Mouse (Mus musculus) heart, embryonic 16.5 days (tissue): ENCODE measurements around the gene Tspear. TPM values are rescaled to one million over a fixed set of nuclear protein-coding genes. Genes with fewer than 3 reads are reported as not detected.

Source experiments
- ATAC-seq: fragments of 200-750 bp; cut with Nextera tagmentation; replicated peaks from 2 replicates; pipeline ENCODE4 v1.8.0; 2017; ENCODE audit warnings: moderate number of reproducible peaks; ENCODE audit not compliant: insufficient read depth, low FRiP score; ENCODE audit errors: extremely low read depth
- H3K27ac ChIP-seq: fragments of 300-500 bp; sonication (generic); 2 replicates; pipeline ENCODE4 v1.5.1; 2014; ENCODE audit warnings: mild to moderate bottlenecking, low read length, control low read depth, moderate library complexity
- H3K27me3 ChIP-seq: fragments of 300-500 bp; sonication (generic); 2 replicates; pipeline ENCODE4 v1.6.1; 2014; ENCODE audit warnings: low read length, mixed read lengths; ENCODE audit not compliant: control insufficient read depth, insufficient read depth
- H3K36me3 ChIP-seq: fragments of 300-500 bp; sonication (generic); 2 replicates; pipeline ENCODE4 v1.6.1; 2014; ENCODE audit not compliant: control insufficient read depth, insufficient read depth
- H3K4me1 ChIP-seq: fragments of 300-500 bp; sonication (generic); 2 replicates; pipeline ENCODE4 v1.6.1; 2014; ENCODE audit warnings: low read length, mixed read lengths; ENCODE audit not compliant: control insufficient read depth, insufficient read depth
- H3K4me2 ChIP-seq: fragments of 300-500 bp; sonication (generic); 2 replicates; pipeline ENCODE4 v1.6.1; 2014; ENCODE audit warnings: low read depth, mild to moderate bottlenecking, control low read depth, low read length
- H3K4me3 ChIP-seq: fragments of 300-500 bp; sonication (generic); 2 replicates; pipeline ENCODE4 v1.5.1; 2014; ENCODE audit warnings: mild to moderate bottlenecking, control low read depth, low read length
- H3K9ac ChIP-seq: fragments of 300-500 bp; sonication (generic); 2 replicates; pipeline ENCODE4 v1.6.1; 2014; ENCODE audit warnings: low read length, control low read depth
- H3K9me3 ChIP-seq: fragments of 300-500 bp; sonication (generic); replicated peaks from 2 replicates; pipeline ENCODE4 v1.6.1; 2016; ENCODE audit warnings: low read length; ENCODE audit not compliant: control insufficient read depth
- WGBS: fragments of 180-500 bp; shearing (Covaris S2); extraction: QIAGEN DNeasy Blood & Tissue Kit; methylation state at CpG from one replicate; pipeline ENCODE4 v1.1.7; 2014; 5-methylcytosine and 5-hydroxymethylcytosine counted together
- microRNA counts: library from miRNA; unstranded; fragments of <30 nt; microRNA quantifications from one replicate; lab custom pipeline; 2016
- microRNA-seq: library from miRNA; unstranded; fragments of <30 nt; microRNA quantifications from one replicate; pipeline ENCODE4, GENCODE M21; 2017
- polyA plus RNA-seq: library from polyadenylated mRNA; unstranded; fragments of >200 nt; fragmentation: Nextera tagmentation; extraction: Ambion mirVana; gene quantifications from 2 replicates; pipeline ENCODE4 v1.2.1, GENCODE M21; 2015

The Tspear gene
- polyA plus RNA-seq, 1 experiment from 2014 or later = 0.28 TPM

- H3K27ac ChIP-seq = no peak overlapping the region
- no peaks in the 10 kb centered on the region for H3K27me3 ChIP-seq
- H3K9me3 ChIP-seq = peaks cover 6% of the 10 kb centered on the region
- peak; percentile 90 for ATAC-seq
- no peak overlapping the region for H3K9ac ChIP-seq
- H3K36me3 ChIP-seq = no peaks in the 10 kb centered on the region
- no peak overlapping the region for H3K4me3 ChIP-seq
- 17% methylated on average over 7 of the region's 7 CpGs for WGBS
- H3K4me1 ChIP-seq = peaks cover 13% of the 10 kb centered on the region
- H3K4me2 ChIP-seq = no peak overlapping the region
These were observed 226.2 kb downstream of the Tspear start for GRCm38 (mm10) chr10:77912605-77913004.

- ATAC-seq = no peak
- Histone ChIP-seq H3K36me3 (no peaks in the 10 kb centered on the region), H3K4me3 (no peak overlapping the region), H3K4me1 (peaks cover 13% of the 10 kb centered on the region), H3K27ac (no peak overlapping the region; the same call in 1 of the 2 replicates), H3K9me3 (peaks cover under 1% of the 10 kb centered on the region), H3K4me2 (no peak overlapping the region), H3K27me3 (no peaks in the 10 kb centered on the region), H3K9ac (no peak overlapping the region)
- 44% methylated on average over 4 of the region's 4 CpGs for WGBS
These were observed 226.9 kb downstream of the Tspear start for GRCm38 (mm10) chr10:77913292-77913691.

DNA sequence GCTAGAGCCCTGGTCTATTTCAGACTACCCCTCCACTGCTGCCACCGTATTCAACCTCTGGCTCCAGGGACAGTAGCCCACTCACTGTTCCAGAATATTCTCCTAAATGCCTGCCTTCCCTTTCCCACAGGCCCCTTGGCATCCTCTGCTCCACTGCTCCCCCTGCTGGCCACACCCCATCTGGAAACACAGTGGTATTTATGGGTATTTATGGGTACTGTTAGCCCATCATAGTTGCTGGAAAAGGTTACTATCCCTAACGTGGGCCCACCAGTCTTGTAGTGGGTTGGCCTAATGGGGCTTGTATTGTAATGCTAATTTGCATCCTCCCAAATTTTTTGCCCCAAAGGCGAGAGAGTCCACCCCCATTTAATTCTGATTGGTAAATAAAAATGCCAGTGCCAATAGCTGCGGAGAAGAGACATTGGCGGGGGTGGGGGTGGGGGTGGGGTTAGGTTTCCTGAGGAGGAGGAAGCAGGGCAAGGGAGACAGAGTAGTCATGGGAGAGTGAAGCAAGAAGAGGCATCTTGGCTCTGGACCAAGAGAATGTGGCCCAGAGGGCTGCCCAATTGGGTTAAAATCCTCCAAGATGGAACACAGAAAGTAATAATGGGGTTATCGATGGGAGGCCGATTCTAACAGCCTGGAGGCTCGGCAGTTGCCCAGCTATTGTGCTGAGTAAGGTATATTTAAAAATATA lies 230.4 kb downstream of the Tspear start:
- Histone ChIP-seq H3K27me3 (no peaks in the 10 kb centered on the region; the same call in 1 of the 2 replicates), H3K4me3 (no peak overlapping the region), H3K9me3 (no peaks in the 10 kb centered on the region), H3K9ac (no peak overlapping the region), H3K4me1 (peaks cover 13% of the 10 kb centered on the region), H3K36me3 (no peaks in the 10 kb centered on the region), H3K27ac (no peak overlapping the region), H3K4me2 (no peak overlapping the region)
- 58% methylated on average over 8 of the region's 8 CpGs for WGBS
- no peak for ATAC-seq

GRCm38 (mm10) chr10:77921009-77921408 lies 234.6 kb downstream of the Tspear start:
- no peaks in the 10 kb centered on the region for H3K9me3 ChIP-seq
- no peaks in the 10 kb centered on the region for H3K36me3 ChIP-seq
- 53% methylated on average over 5 of the region's 5 CpGs for WGBS
- no peak overlapping the region for H3K27ac ChIP-seq
- no peak overlapping the region for H3K4me3 ChIP-seq
- H3K9ac ChIP-seq = no peak overlapping the region
- no peaks in the 10 kb centered on the region; the same call in none of the 2 replicates for H3K27me3 ChIP-seq
- H3K4me2 ChIP-seq = no peak overlapping the region
- ATAC-seq = no peak
- H3K4me1 ChIP-seq = no peaks in the 10 kb centered on the region

DNA sequence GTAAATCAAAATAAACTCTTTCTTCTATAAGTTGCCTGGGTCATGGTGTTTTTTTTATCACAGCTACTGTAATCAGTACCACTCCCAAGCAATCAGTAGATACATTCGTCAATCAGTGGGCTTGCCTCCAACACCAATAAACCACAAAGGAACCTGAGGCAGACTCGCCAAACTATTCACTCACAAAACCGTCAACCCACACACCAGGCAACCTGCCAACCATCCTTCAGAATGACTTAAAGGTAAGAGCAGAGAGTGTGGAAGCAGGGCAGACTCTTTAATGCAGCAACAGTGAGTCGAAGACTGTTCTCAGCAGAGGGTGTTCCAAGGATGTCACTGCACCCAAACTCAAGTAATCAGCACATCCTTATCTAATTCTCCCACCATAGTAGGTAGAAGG lies 236.3 kb downstream of the Tspear start:
- Histone ChIP-seq H3K4me1 (no peaks in the 10 kb centered on the region), H3K4me3 (no peak overlapping the region), H3K36me3 (no peaks in the 10 kb centered on the region), H3K27ac (no peak overlapping the region), H3K27me3 (no peaks in the 10 kb centered on the region; the same call in none of the 2 replicates), H3K9ac (no peak overlapping the region), H3K9me3 (no peaks in the 10 kb centered on the region), H3K4me2 (no peak overlapping the region)
- 52% methylated on average over 4 of the region's 4 CpGs for WGBS
- ATAC-seq = no peak

DNA sequence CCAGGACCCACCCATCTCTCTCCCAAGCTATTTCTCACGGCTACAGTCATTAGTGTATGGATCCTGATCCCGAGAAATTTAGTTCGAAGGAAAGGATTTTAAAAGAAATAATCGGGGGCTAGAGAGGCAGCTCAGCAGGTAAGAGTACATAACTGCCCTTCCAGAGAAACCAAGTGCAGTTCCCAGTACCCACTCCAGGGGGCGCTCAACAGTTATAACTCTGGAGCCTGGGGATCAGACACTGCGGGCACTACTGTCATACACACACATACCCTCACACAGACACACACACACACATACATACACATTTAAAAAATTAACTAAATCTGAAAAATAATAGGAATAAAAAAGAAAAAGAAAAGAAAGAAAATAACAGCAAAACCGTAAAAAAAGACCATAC lies 239.8 kb downstream of the Tspear start:
- H3K9me3 ChIP-seq = no peaks in the 10 kb centered on the region
- H3K4me2 ChIP-seq = no peak overlapping the region
- H3K9ac ChIP-seq = no peak overlapping the region
- no peaks in the 10 kb centered on the region for H3K4me1 ChIP-seq
- no peaks in the 10 kb centered on the region for H3K36me3 ChIP-seq
- H3K4me3 ChIP-seq = no peak overlapping the region
- ATAC-seq = no peak
- WGBS = 32% methylated on average over 7 of the region's 7 CpGs
- no peak overlapping the region for H3K27ac ChIP-seq
- no peaks in the 10 kb centered on the region; the same call in 1 of the 2 replicates for H3K27me3 ChIP-seq

DNA sequence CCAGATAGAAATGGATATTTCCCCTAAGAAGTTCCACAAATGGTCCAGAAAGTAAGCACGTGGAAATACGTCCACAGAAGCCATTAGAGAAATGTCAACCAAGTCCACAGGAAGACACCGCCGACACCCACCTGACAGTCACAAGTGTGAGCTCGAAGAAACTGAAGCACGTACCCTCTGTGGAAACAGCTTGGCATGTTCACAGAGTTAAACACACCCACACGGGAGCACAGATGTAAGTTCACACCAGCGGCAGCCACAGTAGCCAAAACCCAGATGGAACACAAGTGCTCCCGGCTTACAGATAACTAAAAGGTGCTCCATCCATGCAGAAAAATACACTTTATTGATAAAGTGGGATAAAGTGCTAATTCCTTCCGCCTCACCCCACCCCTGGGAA lies 241.0 kb downstream of the Tspear start:
- no peak overlapping the region for H3K9ac ChIP-seq
- H3K4me1 ChIP-seq = no peaks in the 10 kb centered on the region
- WGBS = 77% methylated on average over 10 of the region's 10 CpGs

More for the DNA sequence above, 241.0 kb downstream of the Tspear start:
- Histone ChIP-seq H3K4me2 (no peak overlapping the region), H3K27ac (no peak overlapping the region), H3K4me3 (no peak overlapping the region), H3K27me3 (no peaks in the 10 kb centered on the region; the same call in 1 of the 2 replicates), H3K9me3 (no peaks in the 10 kb centered on the region), H3K36me3 (no peaks in the 10 kb centered on the region)
- no peak for ATAC-seq

MicroRNAs encoded within 50 kb of the gene (microRNA counts, 519-probe panel; counts per million panel counts)
- 1,806 counts per million, percentile 14 among the panel's probes with 10 or more counts for microRNA mmu-miR-1930 (lab: Ali Mortazavi, UCI)

Small RNA genes within 50 kb of the gene (microRNA-seq; reads per million reads assigned to microRNA genes)
- gene Mir1930 = 10.2 reads per million, percentile 27 among the genes with 10 or more reads in this experiment

Other genes starting within 250 kb of the Tspear start
- gene Fam207a, start 170.8 kb upstream of the Tspear start, polyA plus RNA-seq = 23.2 and 24.5 TPM in 2 replicates
- 4.7 and 8.7 TPM in 2 replicates for gene Itgb2, start 156.3 kb upstream of the Tspear start, polyA plus RNA-seq
- 127 and 132 TPM in 2 replicates for gene Pttg1ip, start 104.8 kb upstream of the Tspear start, polyA plus RNA-seq
- gene Sumo3, start 80.5 kb upstream of the Tspear start, polyA plus RNA-seq = 157 and 170 TPM in 2 replicates
- 4.6 TPM in 1 of 2 replicates, not detected in the other for gene Gm49325, start 80.4 kb upstream of the Tspear start, polyA plus RNA-seq
- gene Ube2g2, start 64.3 kb upstream of the Tspear start, polyA plus RNA-seq = 85.4 and 91.0 TPM in 2 replicates
- gene Gm19402, start 4.2 kb downstream of the Tspear start, polyA plus RNA-seq = not detected in 2 replicates
- gene Gm9508, start 10.7 kb downstream of the Tspear start, polyA plus RNA-seq = not detected in 2 replicates
- gene Gm10272, start 20.1 kb downstream of the Tspear start, polyA plus RNA-seq = not detected in 2 replicates
- not detected in 2 replicates for gene Gm10024, start 24.9 kb downstream of the Tspear start, polyA plus RNA-seq
- not detected in 2 replicates for gene Gm10142, start 29.2 kb downstream of the Tspear start, polyA plus RNA-seq
- not detected in 2 replicates for gene Krtap12-1, start 34.0 kb downstream of the Tspear start, polyA plus RNA-seq
- not detected in 2 replicates for gene Gm10100, start 39.9 kb downstream of the Tspear start, polyA plus RNA-seq
- not detected in 2 replicates for gene Gm18596, start 56.1 kb downstream of the Tspear start, polyA plus RNA-seq
- gene Gm9736, start 64.8 kb downstream of the Tspear start, polyA plus RNA-seq = not detected in 2 replicates
- gene Gm3233, start 73.1 kb downstream of the Tspear start, polyA plus RNA-seq = not detected in 2 replicates
- not detected in 2 replicates for gene Gm3238, start 84.8 kb downstream of the Tspear start, polyA plus RNA-seq
- gene Gm7138, start 90.4 kb downstream of the Tspear start, polyA plus RNA-seq = not detected in 2 replicates
- gene Gm3250, start 96.0 kb downstream of the Tspear start, polyA plus RNA-seq = not detected in 2 replicates
- not detected in 2 replicates for gene Gm7137, start 101.6 kb downstream of the Tspear start, polyA plus RNA-seq
- not detected in 2 replicates for gene Gm9639, start 108.5 kb downstream of the Tspear start, polyA plus RNA-seq
- not detected in 2 replicates for gene Gm19668, start 112.6 kb downstream of the Tspear start, polyA plus RNA-seq
- not detected in 2 replicates for gene Gm9507, start 125.3 kb downstream of the Tspear start, polyA plus RNA-seq
- gene Gm2696, start 128.1 kb downstream of the Tspear start, polyA plus RNA-seq = not detected in 2 replicates
- gene Krtap10-4, start 140.5 kb downstream of the Tspear start, polyA plus RNA-seq = not detected in 2 replicates
- not detected in 2 replicates for gene Krtap10-10, start 149.4 kb downstream of the Tspear start, polyA plus RNA-seq
- gene Gm36176, start 160.2 kb downstream of the Tspear start, polyA plus RNA-seq = not detected in 2 replicates
- gene Gm10318, start 166.3 kb downstream of the Tspear start, polyA plus RNA-seq = not detected in 2 replicates
- gene Gm3285, start 175.4 kb downstream of the Tspear start, polyA plus RNA-seq = not detected in 2 replicates
- 1.2 and 1.4 TPM in 2 replicates for gene Lrrc3, start 216.0 kb downstream of the Tspear start, polyA plus RNA-seq